Mouse (Mus musculus): ENCODE data around the gene Apopt1. TPM values are rescaled to one million over a fixed set of nuclear protein-coding genes. Genes with fewer than 3 reads are reported as not detected.

Gene Apopt1
- polyA plus RNA-seq, 2 experiments: 13.4 to 20.0 TPM

DNA sequence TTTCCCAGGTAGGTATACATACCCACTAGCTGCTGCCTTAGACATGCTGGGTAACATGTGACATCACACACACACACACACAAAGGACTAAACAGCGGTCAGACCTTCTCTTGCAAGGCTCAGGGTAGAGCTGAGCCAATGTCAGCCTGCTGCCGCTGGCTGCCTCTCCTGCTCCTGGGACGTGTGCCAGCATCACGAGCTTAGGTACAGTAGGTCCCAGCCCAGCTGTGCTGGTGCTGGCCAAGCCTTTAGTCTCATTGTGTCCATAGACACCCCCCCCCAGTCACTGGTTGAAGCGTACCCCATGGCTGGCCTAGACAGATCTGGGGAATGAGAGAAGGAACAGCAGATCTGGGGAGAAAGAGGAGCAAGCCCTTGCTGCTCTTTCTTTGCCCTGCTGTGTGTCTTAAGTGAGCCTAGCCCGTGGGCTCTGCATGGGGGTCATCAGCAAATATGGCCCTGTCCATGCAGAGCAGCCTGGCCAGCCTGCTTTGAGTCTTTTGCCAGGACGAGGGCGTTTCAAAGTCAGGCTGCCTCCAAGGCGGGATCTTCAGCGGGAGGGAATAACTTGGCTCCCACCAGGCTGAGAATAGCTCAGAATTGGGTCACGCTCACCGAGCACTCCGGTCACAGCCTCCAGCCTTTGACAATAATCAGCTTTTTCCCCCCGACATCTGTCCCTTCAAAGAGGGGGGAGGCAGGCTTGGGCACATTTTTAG lies 25.6 kb upstream of the Apopt1 start:
- WGBS (ENCODE audit: insufficient replicate concordance): 44% methylated on average over 14 of the region's 14 CpGs
- DNase-seq (ENCODE audit: low read depth in 3 of 3, low spot score in 3 of 3) (no peak), ATAC-seq (ENCODE audit: insufficient read depth) (no peak)
- H3K36me3 ChIP-seq (replicated peaks; ENCODE audit: control insufficient read depth, insufficient read depth, low read depth): no peaks in the 10 kb centered on the region
- H3K4me1 ChIP-seq (replicated peaks; ENCODE audit: control insufficient read depth in 2 of 2, insufficient read depth in 2 of 2, low read length in 1 of 2): no peaks in the 10 kb centered on the region
- H3K4me2 ChIP-seq (ENCODE audit: low read depth): no peak overlapping the region
- H3K9ac ChIP-seq (replicated peaks): no peak overlapping the region
- no peak overlapping the region for H3K4me3 ChIP-seq (ENCODE audit: insufficient read depth in 1 of 2, low read depth in 2 of 2, low read length in 2 of 2)
- TF ChIP-seq EP300 (IDR thresholded peaks at IDR 0.05; ENCODE audit: low read depth) (no peak), CTCF (IDR thresholded peaks at IDR 0.05; ENCODE audit: low read depth) (no peak)
- no peaks in the 10 kb centered on the region for H3K9me3 ChIP-seq (ENCODE audit: control insufficient read depth, low read length)
- no peaks in the 10 kb centered on the region for H3K27me3 ChIP-seq (ENCODE audit: control insufficient read depth, insufficient read depth, low read length)
- no peak overlapping the region for H3K27ac ChIP-seq

DNA sequence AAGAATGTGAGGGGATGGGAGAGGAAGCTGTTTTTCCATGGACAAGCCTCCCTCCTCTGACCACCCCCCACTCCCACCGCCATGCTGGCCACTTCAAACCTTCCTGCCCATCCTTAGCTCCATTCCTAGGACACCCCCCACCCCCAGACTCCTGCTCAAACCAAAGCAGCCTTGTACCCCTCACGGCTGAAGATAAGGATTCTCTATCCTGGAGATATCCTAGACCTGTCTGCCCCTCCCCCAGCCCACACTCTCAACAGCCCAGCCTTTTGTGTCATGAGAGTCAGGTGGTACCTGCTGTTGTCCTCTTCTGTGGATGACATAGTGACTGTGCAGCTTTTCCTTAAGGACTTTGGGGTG lies 25.0 kb upstream of the Apopt1 start:
- no peak for DNase-seq (ENCODE audit: low read depth in 3 of 3, low spot score in 3 of 3)
- H3K9me3 ChIP-seq (ENCODE audit: control insufficient read depth, low read length): no peaks in the 10 kb centered on the region
- no peak overlapping the region for H3K4me3 ChIP-seq (ENCODE audit: insufficient read depth in 1 of 2, low read depth in 2 of 2, low read length in 2 of 2)
- peaks cover 0 to 2% of the 10 kb centered on the region in 2 experiments; a peak in 1 of 4 replicates for H3K4me1 ChIP-seq (replicated peaks; ENCODE audit: control insufficient read depth in 2 of 2, insufficient read depth in 2 of 2, low read length in 1 of 2)
- H3K27me3 ChIP-seq (ENCODE audit: control insufficient read depth, insufficient read depth, low read length): no peaks in the 10 kb centered on the region
- H3K4me2 ChIP-seq (ENCODE audit: low read depth): no peak overlapping the region
- 23% methylated on average over 2 of the region's 2 CpGs for WGBS (ENCODE audit: insufficient replicate concordance)
- H3K9ac ChIP-seq (replicated peaks): no peak overlapping the region
- TF ChIP-seq EP300 (IDR thresholded peaks at IDR 0.05; ENCODE audit: low read depth) (no peak), CTCF (IDR thresholded peaks at IDR 0.05; ENCODE audit: low read depth) (no peak)
- no peak overlapping the region for H3K27ac ChIP-seq
- ATAC-seq (ENCODE audit: insufficient read depth): no peak
- no peaks in the 10 kb centered on the region for H3K36me3 ChIP-seq (replicated peaks; ENCODE audit: control insufficient read depth, insufficient read depth, low read depth)

DNA sequence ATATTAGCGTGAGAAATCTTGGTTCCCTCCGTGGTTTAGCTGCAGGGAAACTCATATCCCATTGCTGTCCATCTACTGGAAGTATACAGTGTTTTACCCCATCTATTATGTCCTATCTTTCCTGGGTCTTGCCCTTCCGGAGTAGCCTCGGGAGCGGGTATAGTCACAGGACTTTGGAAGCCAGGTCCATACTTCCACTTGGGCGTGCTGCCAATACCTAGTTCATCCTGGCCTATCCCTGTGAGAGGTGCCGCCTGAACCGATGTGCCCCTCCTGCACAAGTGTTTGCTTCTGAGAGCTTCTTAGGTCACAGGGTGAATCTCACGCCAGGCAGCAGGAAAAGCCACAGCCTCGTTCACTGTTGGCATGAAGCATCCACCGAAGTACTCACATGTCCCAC lies 23.6 kb upstream of the Apopt1 start:
- Histone ChIP-seq H3K4me3 (ENCODE audit: insufficient read depth in 1 of 2, low read depth in 2 of 2, low read length in 2 of 2) (no peak overlapping the region), H3K4me2 (ENCODE audit: low read depth) (no peak overlapping the region), H3K27ac (no peak overlapping the region), H3K36me3 (replicated peaks; ENCODE audit: control insufficient read depth, insufficient read depth, low read depth) (no peaks in the 10 kb centered on the region), H3K9ac (replicated peaks) (no peak overlapping the region), H3K9me3 (ENCODE audit: control insufficient read depth, low read length) (no peaks in the 10 kb centered on the region), H3K27me3 (ENCODE audit: control insufficient read depth, insufficient read depth, low read length) (no peaks in the 10 kb centered on the region), H3K4me1 (replicated peaks; ENCODE audit: control insufficient read depth in 2 of 2, insufficient read depth in 2 of 2, low read length in 1 of 2) (peaks cover 2 to 14% of the 10 kb centered on the region in 2 experiments)
- 64% methylated on average over 11 of the region's 11 CpGs for WGBS (ENCODE audit: insufficient replicate concordance)
- ATAC-seq (ENCODE audit: insufficient read depth) (no peak), DNase-seq (ENCODE audit: low read depth in 3 of 3, low spot score in 3 of 3) (no peak)
- TF ChIP-seq EP300 (IDR thresholded peaks at IDR 0.05; ENCODE audit: low read depth): no peak
- no peak for TF ChIP-seq CTCF (IDR thresholded peaks at IDR 0.05; ENCODE audit: low read depth)

DNA sequence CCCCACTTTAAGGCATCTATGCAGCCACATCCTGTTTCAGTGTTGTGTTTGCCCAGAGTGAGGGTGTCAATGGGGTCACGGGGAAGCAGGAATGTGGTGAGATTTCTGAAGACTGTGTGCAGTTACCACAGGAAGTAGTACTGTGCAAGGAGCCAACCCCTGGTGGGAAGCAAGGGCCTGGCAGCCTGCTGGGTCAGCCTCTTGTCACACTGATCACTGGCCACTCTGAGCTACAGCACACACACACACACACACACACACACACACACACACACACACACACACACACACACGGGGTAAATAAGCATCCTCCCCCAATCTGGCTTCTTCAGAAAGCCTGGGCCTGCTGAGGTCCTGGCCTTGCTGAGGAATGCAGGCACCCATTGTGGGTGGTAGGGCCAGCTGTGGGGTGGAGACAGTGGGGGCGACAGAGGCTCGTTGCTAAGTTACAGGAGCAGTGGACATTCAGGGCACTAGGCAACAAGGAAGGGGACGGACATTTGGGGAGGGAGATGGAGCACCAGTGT lies 21.7 kb upstream of the Apopt1 start:
- no peaks in the 10 kb centered on the region for H3K36me3 ChIP-seq (replicated peaks; ENCODE audit: control insufficient read depth, insufficient read depth, low read depth)
- H3K27me3 ChIP-seq (ENCODE audit: control insufficient read depth, insufficient read depth, low read length): no peaks in the 10 kb centered on the region
- no peak overlapping the region for H3K27ac ChIP-seq
- DNase-seq (ENCODE audit: low read depth in 3 of 3, low spot score in 3 of 3) (no peak), ATAC-seq (ENCODE audit: insufficient read depth) (no peak)
- 23% methylated on average over 5 of the region's 5 CpGs for WGBS (ENCODE audit: insufficient replicate concordance)
- no peak overlapping the region for H3K4me3 ChIP-seq (ENCODE audit: insufficient read depth in 1 of 2, low read depth in 2 of 2, low read length in 2 of 2)
- H3K9ac ChIP-seq (replicated peaks): no peak overlapping the region
- H3K9me3 ChIP-seq (ENCODE audit: control insufficient read depth, low read length): no peaks in the 10 kb centered on the region
- TF ChIP-seq CTCF (IDR thresholded peaks at IDR 0.05; ENCODE audit: low read depth): no peak
- peaks cover 2 to 14% of the 10 kb centered on the region in 2 experiments for H3K4me1 ChIP-seq (replicated peaks; ENCODE audit: control insufficient read depth in 2 of 2, insufficient read depth in 2 of 2, low read length in 1 of 2)
- H3K4me2 ChIP-seq (ENCODE audit: low read depth): no peak overlapping the region

DNA sequence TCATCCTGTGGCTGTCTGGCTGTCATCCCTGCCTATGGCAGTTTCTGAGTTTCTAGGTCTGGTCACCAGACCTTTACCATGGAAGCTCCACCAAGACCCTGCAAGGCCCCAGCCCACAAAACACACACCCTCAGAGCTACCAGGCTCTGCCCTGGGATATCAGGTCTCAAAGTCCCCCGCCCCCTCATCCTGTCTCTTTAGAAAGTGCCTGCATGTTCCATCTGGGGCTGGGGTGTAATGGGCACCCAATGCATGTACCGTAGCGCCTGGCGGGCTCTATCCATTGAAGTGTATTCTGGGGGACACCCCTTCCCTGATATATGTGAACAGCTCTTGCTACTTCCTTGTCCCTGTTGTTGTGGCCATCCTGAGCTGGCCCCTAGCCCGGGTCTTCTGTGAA lies 20.2 kb upstream of the Apopt1 start:
- DNase-seq (ENCODE audit: low read depth in 3 of 3, low spot score in 3 of 3) (no peak), ATAC-seq (ENCODE audit: insufficient read depth) (no peak)
- WGBS (ENCODE audit: insufficient replicate concordance): 59% methylated on average over 5 of the region's 5 CpGs
- TF ChIP-seq EP300 (IDR thresholded peaks at IDR 0.05; ENCODE audit: low read depth): no peak
- TF ChIP-seq CTCF (IDR thresholded peaks at IDR 0.05; ENCODE audit: low read depth): no peak
- Histone ChIP-seq H3K4me1 (replicated peaks; ENCODE audit: control insufficient read depth in 2 of 2, insufficient read depth in 2 of 2, low read length in 1 of 2) (peaks cover 2 to 14% of the 10 kb centered on the region in 2 experiments), H3K27ac (no peak overlapping the region), H3K9me3 (ENCODE audit: control insufficient read depth, low read length) (no peaks in the 10 kb centered on the region), H3K4me2 (ENCODE audit: low read depth) (no peak overlapping the region), H3K4me3 (ENCODE audit: insufficient read depth in 1 of 2, low read depth in 2 of 2, low read length in 2 of 2) (no peak overlapping the region), H3K9ac (replicated peaks) (no peak overlapping the region), H3K27me3 (ENCODE audit: control insufficient read depth, insufficient read depth, low read length) (no peaks in the 10 kb centered on the region), H3K36me3 (replicated peaks; ENCODE audit: control insufficient read depth, insufficient read depth, low read depth) (no peaks in the 10 kb centered on the region)
